Mouse (Mus musculus) frontal cortex, adult 2 months (tissue): ENCODE data around the gene Plk2. TPM values are rescaled to one million over a fixed set of nuclear protein-coding genes. Genes with fewer than 3 reads are reported as not detected.

Source experiments
- DNase-seq, 2 experiments: peaks; one replicate each; pipeline ENCODE4 v3.0.0; 2022; ENCODE audit warnings: low spot score in 1 of 2; ENCODE audit errors: extremely low spot score in 1 of 2
- polyA plus RNA-seq: library from polyadenylated mRNA; depleted of rRNA; stranded (reverse); fragments of >200 nt; gene quantifications from 2 replicates; pipeline ENCODE4 v1.2.3, GENCODE M21; 2012; rRNA removed

Gene Plk2
- polyA plus RNA-seq, result 76.5 and 88.6 TPM in 2 replicates

- peak; percentile 87 to 98 for DNase-seq
Measured at GRCm38 (mm10) chr13:110394291-110395178, at the start of gene Plk2. TSS of gene Plk2 (plus strand) at chr13:110395046.

- no peak for DNase-seq
Measured at GRCm38 (mm10) chr13:110346707-110347106, 48.1 kb upstream of the Plk2 start.

- no peak for DNase-seq
Measured at GRCm38 (mm10) chr13:110351051-110351450, 43.8 kb upstream of the Plk2 start.

GRCm38 (mm10) chr13:110356941-110357340, 37.9 kb upstream of the Plk2 start, which contains the start of gene Gapt:
TSS of gene Gapt (minus strand) at chr13:110357199.
- no peak for DNase-seq

GRCm38 (mm10) chr13:110363722-110364121, 31.1 kb upstream of the Plk2 start:
- no peak for DNase-seq

DNA sequence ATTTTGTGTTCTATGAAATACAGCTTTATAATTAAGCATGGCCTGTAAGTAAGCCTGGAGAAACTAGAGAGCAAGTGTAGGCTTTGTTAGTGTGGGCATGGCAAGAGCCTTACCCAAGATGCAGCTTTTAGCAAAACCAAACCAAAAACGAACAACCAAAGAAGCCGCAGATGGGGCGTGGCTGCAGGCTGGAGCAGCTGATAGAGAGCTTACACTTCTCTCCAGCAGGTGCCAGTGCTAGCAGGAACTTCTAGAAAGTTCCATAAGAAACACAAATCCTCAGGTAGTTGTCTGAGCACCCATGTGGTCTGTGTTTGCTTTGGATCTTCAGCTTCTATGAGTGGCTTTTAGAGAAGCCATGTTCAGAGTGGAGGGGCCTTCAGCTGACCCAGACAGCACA, 28.4 kb upstream of the Plk2 start:
- no peak for DNase-seq

DNA sequence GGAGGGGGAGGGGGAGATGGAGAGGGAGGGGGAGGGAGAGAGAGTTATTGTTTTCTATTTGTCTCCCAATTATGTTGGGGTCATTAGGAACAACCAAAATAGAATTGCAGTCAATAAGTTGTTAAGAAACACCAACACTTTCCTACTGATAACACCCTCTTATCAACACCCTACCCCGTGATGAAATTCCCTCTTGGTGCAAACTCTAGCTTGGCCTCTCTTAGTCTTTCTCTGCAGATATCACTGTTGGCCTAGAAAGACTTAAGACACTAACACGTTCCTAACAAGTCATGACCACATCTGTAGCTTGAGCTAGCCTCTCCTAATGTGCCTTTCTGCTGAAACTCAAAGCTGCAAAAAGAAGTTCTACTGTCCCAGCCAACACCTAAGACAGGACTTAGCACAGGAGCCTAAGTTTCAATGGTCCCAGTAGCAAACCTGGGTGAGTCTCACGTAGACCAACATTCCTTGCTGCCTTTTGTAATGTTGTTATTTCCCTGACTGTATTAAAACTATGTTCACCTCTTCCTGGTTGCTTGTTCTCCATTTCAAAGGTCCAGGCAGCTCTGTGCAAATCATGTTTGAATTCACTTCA, 26.8 kb upstream of the Plk2 start:
- DNase-seq, result no peak

DNA sequence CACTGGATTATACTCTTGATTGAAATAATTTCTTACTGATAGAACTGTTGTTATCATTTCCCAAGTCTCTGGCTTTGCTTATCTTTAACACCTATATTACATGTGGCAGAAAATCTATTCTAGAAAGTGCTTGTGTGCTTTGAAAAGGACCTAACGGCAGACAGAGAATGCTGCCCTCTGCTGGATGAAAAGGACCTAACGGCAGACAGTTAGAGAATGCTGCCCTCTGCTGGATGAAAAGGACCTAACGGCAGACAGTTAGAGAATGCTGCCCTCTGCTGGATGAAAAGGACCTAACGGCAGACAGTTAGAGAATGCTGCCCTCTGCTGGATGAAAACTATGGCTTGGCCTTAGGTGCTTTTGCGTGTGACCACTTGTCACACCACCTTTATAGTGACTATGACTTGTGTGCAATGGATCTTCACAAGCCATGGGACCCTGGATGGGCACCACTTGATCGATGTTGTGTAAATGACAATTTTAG, 26.2 kb upstream of the Plk2 start:
- peak; percentile 34 to 89 for DNase-seq

- DNase-seq, result no peak
Measured at GRCm38 (mm10) chr13:110369673-110370072, 25.2 kb upstream of the Plk2 start.

DNA sequence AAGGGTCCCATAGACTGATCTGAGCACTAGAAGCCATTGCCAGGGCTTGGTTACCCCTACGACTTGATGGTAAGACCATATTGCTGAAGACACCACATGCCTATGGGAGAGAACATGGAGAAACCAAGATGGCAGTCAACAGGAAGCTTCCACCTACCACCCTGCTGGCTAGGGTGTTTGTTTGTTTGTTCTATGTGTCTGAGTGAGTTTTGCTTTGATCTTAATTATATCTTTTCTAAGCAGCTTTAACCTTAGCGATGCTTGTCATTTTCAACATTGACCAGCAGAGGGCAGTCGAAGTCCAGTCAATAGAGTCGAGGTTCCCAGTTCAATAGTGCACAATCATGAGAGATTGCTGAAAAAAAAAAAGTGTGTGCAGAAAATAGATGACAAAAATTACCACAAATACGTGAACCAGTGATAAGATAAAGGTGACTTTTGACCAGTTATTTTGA, 12.4 kb upstream of the Plk2 start:
- DNase-seq, result peak in 1 of 2 experiments; percentile 58

DNA sequence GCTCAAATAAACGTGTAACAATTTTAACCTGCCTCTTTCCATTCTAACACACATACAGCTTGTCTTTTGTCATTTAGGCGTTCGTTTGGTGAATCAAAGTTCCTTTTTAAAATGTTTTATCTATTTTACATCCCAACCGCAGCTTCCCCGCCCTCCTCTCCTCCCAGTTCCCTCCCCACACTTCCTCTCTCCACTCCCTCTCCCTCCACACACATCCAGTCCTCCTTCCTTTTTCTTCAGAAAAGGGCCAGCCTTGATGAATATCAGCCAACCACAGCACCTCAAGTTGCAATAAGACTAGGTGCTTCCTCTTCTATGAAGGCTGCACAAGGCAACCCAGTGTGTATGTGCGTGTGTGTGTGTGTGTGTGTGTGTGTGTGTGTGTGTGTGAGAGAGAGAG, 10.3 kb upstream of the Plk2 start:
- DNase-seq, result no peak

GRCm38 (mm10) chr13:110392210-110392609, 2.6 kb upstream of the Plk2 start:
- peak in 1 of 2 experiments; percentile 93 for DNase-seq

DNA sequence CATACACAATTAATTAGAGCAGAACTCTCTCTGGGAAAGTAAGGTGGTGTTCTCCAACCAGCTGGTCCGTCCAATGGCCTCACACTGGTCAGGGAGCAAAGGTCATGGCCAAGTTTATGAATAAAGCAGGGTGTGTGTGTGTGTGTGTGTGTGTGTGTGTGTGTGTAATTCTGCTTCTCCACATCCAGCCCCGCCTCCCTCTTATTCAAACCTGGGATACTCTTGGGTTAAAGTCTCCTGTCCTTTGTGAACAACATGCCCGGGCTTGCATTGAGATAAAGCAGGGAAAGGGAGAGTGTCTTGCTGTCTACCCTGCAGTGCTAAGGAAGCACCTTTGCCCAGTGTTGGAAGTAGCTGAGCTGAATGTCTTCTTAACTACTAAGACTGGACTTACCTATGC, 2.2 kb upstream of the Plk2 start:
- no peak for DNase-seq

- DNase-seq, result peak in 1 of 2 experiments; percentile 39
Measured at GRCm38 (mm10) chr13:110395179-110395794, 441 bp downstream of the Plk2 start.

- DNase-seq, result no peak
Measured at GRCm38 (mm10) chr13:110395916-110396685, 1.3 kb downstream of the Plk2 start.

DNA sequence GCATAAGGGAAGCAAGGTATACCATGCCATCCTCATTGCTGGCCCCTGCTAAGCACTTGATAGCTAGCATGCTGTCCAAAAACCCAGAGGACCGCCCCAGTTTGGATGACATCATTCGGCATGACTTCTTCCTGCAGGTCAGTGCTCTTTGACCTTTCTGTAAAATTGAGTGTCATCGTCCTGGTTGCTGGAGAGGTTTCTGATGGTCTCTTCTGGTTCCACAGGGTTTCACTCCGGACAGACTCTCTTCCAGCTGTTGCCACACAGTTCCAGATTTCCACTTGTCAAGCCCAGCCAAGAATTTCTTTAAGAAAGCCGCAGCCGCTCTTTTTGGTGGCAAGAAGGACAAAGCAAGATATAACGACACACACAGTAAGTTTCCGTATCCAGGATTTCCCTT, 2.9 kb downstream of the Plk2 start:
- DNase-seq, result no peak

DNA sequence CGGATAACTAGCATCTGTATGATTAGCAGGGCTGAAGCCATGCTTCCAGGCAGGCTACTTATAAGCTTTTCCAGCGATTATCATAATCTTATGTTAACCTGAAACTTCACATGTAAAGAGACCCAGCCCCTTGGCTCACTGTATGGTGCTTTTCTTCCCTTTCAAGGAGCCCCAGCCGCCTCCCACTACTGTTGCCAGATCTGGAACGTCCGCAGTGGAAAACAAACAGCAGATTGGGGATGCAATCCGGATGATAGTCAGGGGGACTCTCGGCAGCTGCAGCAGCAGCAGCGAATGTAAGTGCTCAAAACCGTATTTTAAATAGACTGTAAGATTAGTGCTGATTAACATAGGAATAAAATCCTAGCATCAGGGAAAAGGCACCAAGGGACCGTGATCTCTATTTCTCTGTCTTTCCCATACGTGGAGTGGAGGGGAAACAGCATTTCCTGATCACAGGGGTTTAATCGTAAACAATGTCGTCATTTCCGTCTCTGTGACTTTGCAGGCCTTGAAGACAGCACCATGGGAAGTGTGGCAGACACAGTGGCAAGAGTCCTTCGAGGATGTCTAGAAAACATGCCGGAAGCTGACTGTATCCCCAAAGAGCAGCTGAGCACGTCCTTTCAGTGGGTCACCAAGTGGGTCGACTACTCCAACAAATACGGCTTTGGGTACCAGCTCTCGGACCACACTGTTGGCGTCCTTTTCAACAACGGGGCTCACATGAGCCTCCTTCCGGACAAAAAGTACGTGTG, 3.8 kb downstream of the Plk2 start:
- DNase-seq, result peak in 1 of 2 experiments; percentile 34

- no peak for DNase-seq
Measured at GRCm38 (mm10) chr13:110401443-110401842, 6.6 kb downstream of the Plk2 start.

DNA sequence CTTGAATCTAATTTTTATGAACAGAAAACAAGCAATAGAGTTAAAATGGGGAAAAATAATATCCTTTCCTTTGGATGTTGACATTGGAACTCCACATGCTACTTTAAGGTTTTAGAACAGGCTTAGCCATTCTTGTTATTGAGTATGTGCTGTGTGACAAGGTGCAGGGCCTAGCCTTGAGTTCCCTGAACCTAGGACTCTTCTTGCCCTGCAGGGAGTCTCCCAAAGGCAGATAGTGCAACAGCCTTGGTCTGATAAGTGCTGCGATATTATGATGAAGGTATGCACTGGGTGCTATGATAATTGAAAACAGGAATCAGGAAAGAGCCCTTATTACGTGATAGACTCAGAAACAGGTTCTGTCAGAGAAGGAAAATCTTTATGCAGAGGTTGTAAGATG, 7.0 kb downstream of the Plk2 start:
- no peak for DNase-seq

DNA sequence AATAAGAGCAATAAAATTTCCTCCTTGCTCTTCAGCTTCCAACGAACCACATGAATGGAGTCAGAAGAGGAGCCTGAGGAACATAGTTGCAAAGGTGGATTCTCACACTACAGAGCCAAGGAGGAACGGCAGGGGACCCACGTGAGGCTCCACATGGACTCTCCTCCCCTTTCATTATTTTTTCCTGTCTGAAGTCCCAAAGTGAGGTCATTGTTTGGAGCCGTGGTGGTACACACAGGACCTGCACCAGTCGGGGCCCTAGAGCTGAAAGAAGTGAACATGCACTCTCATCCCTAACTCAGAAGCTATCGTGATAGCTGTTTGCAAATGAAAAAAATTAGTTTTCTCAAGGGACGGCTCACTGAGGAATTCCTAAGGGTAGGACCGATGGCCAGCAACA, 9.2 kb downstream of the Plk2 start:
- DNase-seq, result no peak
